Mouse (Mus musculus) c-Kit-positive CD71-positive TER-119-negative erythroid progenitor cells, embryonic 14.5 days (primary cell): ENCODE results near the gene Mrgprb5.
"Not testable (repeated sequence)": the region's sequence is repeated elsewhere in the genome, so short reads cannot be mapped to it uniquely, and the experiment has no call there.

ENCODE experiments used
- DNase-seq: peaks from one replicate; pipeline ENCODE4 v3.0.0-alpha.2; 2013; ENCODE audit warnings: low read depth

Gene Mrgprb5

DNA sequence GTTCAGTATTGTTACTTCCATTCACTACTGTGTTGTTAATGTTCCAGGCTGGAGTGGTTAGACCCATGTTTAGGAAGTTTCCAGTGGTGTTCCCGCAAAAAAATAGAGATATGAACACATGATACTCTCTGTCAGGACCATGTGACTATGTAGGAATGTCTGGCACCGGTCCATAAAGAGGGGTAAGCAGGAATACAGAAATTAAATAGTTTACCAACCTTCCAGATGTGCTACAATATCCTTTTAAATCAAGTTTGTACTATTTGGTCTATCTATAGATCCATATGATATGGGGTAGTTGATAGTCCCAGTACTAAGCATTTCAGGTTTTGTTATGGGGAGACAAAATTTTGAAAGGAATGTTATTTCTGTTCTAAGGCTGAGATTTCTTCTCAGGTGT lies at the start of gene Mrgprb5:
Gene Mrgprb5 (minus strand): TSS at position 101 of the 400 bp plus-strand sequence.
- DNase-seq, result no peak

DNA sequence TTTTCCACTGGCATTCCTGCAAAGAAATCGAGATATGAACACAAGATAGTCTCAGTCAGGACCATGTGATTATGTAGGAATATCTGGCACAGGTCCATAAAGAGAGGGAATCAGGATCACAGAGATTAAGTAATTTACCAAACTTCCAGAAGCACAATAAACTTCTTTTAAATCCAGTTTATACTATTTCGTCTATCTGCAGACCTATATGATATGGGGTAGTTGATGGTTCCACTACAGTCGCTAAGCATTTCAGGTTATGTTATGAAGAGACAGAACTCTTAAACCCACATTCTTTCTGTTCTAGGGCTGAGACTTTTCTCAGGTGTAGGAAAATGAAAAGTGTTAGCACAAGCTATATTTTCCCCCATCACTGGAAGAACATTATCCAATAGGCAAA lies 30.4 kb upstream of the Mrgprb5 start, which contains the start of gene Mrgprb4:
Gene Mrgprb4 (minus strand): TSS at position 101 of the 400 bp plus-strand sequence.
- no peak for DNase-seq

DNA sequence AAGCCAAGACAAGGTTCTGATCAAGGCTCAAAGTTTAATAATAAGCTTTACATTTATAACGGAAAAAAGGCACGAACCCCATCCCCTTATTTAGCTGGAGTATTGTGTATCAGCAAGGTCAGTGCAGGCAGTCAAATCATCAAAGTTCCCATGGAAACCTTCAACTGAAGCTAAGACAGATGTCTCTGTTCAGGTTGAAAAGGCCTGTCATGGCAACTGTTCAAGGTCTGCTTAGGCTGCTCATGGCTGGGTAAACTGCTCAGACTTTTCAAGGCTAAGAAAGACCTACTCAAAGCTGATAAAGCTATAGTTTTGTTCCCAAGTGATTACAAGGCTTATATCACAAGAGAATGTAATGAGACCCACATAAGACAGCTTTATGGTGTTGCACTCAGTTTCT lies 1.3 kb downstream of the Mrgprb5 start:
- DNase-seq, result no peak

DNA sequence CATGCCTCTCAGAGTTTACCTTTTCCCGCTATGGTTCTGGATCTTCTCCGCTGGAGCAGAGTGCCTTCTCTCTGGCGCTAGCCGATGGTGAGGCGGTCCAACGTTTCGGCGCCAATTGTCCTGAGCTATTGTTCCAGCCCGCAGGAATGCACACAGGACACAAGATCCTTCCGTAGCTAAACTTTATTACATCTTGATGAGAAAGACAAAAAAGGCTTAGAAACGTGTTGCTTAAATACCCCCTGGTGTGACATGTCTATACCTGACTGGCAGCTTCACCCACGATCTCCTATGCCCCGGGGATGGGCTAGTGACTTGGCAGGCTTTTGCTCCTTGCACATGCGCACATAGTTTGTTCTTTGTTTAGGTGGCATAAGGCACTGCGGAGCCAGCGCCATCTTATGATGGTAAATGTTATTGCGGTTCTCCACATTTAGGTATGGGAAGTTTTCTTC lies 30.5 kb downstream of the Mrgprb5 start:
- no peak for DNase-seq

DNA sequence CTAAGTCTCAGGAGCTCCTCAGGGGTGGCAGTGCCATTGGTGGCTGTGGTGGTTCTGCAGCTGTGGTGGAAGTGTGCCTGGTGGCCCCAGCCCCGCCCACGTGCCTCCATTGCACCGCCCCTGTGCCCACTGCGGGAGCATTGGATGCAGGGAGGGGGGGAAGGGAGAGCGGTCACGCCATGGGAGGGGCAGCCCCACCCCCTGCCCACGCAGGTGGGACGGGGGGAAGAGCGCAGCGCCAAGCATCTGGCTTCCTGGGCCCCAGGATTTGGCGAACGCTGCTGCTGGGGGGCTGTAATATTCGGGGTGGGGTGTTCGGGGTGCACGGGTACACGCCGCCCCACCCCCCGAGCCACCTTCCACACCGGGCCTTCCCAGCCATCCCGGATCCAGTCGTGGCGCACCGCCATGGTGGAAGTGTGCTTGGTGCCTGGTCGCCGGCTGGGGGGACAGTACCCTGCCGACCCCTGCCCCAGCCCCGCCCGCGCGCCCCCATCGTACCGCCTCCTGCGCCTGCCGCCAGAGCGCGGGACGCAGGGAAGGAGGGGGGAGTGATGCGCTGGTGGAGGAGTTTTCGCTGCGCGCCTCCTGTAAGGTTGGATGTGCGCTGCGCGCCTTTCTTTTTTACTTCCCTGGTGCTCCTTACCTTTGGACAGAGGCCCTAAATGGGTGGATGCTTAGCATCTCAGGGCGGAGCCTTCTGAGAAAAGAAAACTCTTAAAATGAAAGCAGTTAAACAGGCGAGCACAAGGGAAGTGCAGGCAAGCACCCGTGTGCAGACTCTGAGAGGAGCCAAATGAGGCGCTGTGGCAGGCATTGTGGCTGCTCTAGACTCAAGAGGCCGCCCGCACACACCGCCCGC lies 31.4 kb downstream of the Mrgprb5 start:
- no peak for DNase-seq

DNA sequence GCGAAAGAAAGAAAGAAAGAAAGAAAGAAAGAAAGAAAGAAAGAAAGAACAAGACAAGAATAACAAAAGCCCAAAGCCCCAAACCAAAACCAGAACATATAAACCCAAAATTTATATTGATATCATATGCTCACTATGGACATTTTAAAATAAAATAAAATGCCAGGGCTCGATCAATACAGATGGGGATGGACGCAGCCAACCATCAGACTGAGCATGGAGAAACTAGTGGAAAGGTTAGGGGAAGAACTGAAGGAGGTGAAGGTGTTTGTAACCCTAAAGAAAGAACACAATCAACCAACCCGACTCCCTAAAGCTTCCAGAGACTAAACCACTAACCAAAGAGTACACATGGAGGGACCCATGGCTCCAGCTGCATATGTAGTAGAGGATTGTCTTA lies 36.1 kb downstream of the Mrgprb5 start:
- no peak for DNase-seq

DNA sequence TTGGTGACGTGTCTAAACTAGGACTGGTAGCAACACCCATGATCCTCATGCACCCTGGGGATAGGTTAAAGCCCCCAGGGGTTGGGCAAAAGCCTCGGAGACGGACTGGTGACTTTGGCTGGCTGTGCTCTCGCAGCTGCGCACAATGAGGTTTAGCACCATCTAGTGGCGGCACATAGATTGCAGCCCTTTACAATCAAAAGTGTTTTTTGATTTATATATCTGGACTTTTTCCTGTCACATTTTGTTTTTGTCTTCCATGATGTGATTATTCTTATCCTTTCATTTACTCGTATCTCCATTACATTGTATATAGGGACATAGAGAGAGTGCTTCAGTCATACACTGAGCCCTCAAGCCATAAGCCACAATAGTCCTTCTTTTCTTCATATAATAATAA lies 36.6 kb downstream of the Mrgprb5 start:
- DNase-seq, result not testable (repeated sequence)

DNA sequence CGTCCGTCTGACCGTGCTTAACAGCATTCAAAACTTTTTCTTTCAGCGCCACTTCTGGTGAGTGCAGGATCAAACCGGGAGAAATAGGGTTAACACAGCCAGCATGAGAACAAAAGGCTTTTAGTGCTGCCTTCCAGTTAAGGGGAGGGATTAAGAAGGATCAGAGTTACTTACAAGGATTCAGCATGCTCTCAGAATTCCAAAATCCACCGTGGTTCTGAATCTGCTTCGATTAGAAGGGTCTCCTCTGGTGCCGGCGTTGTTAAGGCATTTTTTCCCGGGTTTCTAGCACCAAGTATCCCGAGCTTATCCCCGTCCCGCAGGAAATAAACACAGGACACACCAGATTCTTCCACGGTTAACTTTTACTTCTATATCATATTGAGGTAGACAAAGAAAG lies 37.0 kb downstream of the Mrgprb5 start:
- DNase-seq, result not testable (repeated sequence)

DNA sequence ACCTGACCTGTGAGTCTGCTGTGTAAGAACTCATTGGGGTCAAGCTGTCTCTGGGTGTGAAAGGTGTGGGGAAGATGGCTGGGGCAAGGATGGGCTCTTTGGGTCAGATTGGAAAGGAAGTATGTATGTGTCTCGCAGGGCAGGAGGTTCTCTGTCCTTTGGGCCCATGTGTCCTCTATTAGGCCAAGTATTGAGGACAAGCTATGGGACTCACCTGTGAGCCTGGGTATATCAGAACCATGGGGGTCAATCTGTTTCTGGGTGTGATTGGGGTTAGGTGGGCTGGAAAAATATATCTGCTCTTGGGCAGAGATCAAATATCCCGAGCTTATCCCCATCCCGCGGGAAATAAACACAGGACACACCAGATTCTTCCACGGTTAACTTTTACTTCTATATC lies 45.0 kb downstream of the Mrgprb5 start:
- DNase-seq, result no peak
